ENCODE assay signal across 10 mouse cellular contexts in the genomic region with DNA sequence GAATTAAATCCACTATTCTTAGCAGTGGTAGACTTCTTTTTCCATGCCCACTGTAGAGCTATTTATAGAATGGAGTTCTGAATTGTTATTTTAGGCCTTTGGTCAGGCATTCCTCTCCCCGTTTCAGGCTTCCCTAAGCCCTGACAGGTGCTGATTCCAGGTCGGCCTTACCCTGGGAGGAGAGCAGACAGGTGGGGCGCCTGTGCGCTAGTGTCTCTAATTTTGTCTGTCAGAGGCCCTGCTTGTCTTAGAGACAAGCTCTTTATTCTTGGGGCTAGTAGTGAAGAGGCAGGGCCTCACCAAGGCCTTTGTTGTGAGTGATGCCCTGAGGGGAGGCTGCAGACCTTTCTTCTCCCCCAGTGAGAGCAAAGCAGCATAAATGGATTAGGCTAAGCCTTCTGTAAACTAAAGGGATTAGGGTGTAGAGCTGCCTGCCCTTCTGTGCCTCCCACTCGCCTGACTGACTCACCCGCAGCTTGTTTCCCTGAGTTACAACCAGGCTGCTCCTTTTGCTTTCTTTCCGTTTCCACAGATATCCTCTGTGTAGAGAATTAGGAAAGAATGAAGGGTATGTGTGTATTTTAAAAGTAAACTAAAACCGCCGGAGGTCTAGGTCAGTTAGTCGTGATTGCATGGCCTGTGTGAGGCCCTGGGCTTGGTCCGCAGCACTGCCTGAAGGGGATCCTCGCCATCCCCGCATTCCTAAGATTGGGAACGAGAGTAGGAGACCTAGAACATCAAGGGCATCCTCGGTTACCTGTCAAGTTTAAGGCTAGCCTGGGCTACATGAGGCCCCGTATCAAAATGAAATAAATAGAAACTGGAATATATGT. TPM values are rescaled to one million over a fixed set of nuclear protein-coding genes. Genes with fewer than 3 reads are reported as not detected.
A peak's percentile ranks its signal among the peaks of the same experiment; 100 is the strongest.
DNase-seq lines count a peak whose midpoint lies in the region; ATAC-seq and TF ChIP-seq lines count a peak whose summit lies in the region.
"Had no signal": no experiment of that assay in that cellular context is flagged by ENCODE, and none has a peak within 500 bp of the region (broad histone marks: within the 10 kb centered on the region; RNA-seq: fewer than 3 reads in every experiment).

No protein-coding gene starts in this region.

- no peak overlapping the region for H3K4me3 ChIP-seq in embryonic facial prominence, embryonic 11.5 days (ENCODE audit: low read depth, low read length)
- no peak overlapping the region for H3K4me3 ChIP-seq in olfactory bulb, adult 2 months (ENCODE audit: insufficient read depth, low read depth, low read length)

- intact Hi-C loops in heart, postnatal 25 days (cut with DNase I) = no loop called here

- no peak overlapping the region for H3K4me2 ChIP-seq in embryonic facial prominence, embryonic 11.5 days (ENCODE audit: low read depth, low read length)

- 40% methylated on average over 16 of the region's 16 CpGs for WGBS in embryonic facial prominence, embryonic 11.5 days
- WGBS in olfactory bulb, adult 2 months = 26% methylated on average over 16 of the region's 16 CpGs

- no peak overlapping the region for H3K27ac ChIP-seq in embryonic facial prominence, embryonic 11.5 days (replicated peaks; ENCODE audit: low read depth, low read length)
- peak overlapping the region; percentile 90 for H3K27ac ChIP-seq in olfactory bulb, adult 2 months (ENCODE audit: insufficient read depth, low read depth, low read length)

- no peaks in the 10 kb centered on the region for H3K9me3 ChIP-seq in embryonic facial prominence, embryonic 11.5 days (replicated peaks; ENCODE audit: control insufficient read depth, low read length)

- no peaks in the 10 kb centered on the region; the same call in 1 of the 2 replicates for H3K4me1 ChIP-seq in embryonic facial prominence, embryonic 11.5 days (ENCODE audit: control insufficient read depth, insufficient read depth, low read length)
- H3K4me1 ChIP-seq in olfactory bulb, adult 2 months (ENCODE audit: control insufficient read depth, insufficient read depth, low read length) = peaks cover 22% of the 10 kb centered on the region

- TF ChIP-seq CTCF in olfactory bulb, adult 2 months (IDR thresholded peaks at IDR 0.05; ENCODE audit: insufficient read depth, low read depth, low read length) = no peak

- no peak overlapping the region for H3K9ac ChIP-seq in embryonic facial prominence, embryonic 11.5 days (replicated peaks; ENCODE audit: low read length)

- no peak for TF ChIP-seq POLR2A in olfactory bulb, adult 2 months (IDR thresholded peaks at IDR 0.05; ENCODE audit: insufficient read depth, low read depth, low read length)

- peak; percentile 44; the same call in 1 of the 2 replicates for ATAC-seq in embryonic facial prominence, embryonic 11.5 days (replicated peaks; ENCODE audit: insufficient number of reproducible peaks, low FRiP score, low TSS enrichment, low read depth)

- no peaks in the 10 kb centered on the region for H3K27me3 ChIP-seq in embryonic facial prominence, embryonic 11.5 days (ENCODE audit: control insufficient read depth, insufficient read depth, low read length)

- peaks cover 14% of the 10 kb centered on the region for H3K36me3 ChIP-seq in embryonic facial prominence, embryonic 11.5 days (replicated peaks; ENCODE audit: control insufficient read depth, insufficient read depth, low read depth, low read length)

- peak; percentile 14 to 27 for DNase-seq in heart, adult 9 months (ENCODE audit: low spot score in 2 of 2)
- DNase-seq in heart, postnatal 25 days (ENCODE audit: low spot score) = no peak
- DNase-seq in embryonic facial prominence, embryonic 11.5 days (ENCODE audit: low spot score) = peak; percentile 56
- DNase-seq in layer of hippocampus, adult 18-20 months (ENCODE audit: low spot score in 2 of 2) = peak; percentile 74 to 85
- no peak for DNase-seq in kidney, postnatal 36 days
- DNase-seq in testis, postnatal 14 days (ENCODE audit: low spot score) = no peak
- no peak for DNase-seq in adrenal gland, postnatal 36 days

RNA-seq across cellular contexts. Expression of a gene that starts 24.3 kb away (rescaled TPM):
- total RNA-seq in heart, postnatal 25 days (2021) = 10 to 100 TPM; 77.8 to 84.2 TPM
- 272 and 273 TPM in 2 replicates for polyA plus RNA-seq in embryonic facial prominence, embryonic 11.5 days (2014; fragmentation: Nextera tagmentation; extraction: Ambion mirVana)
- 100 to 1,000 TPM; 284 to 304 TPM for total RNA-seq in layer of hippocampus, adult 18-20 months (2021)
- polyA plus RNA-seq in olfactory bulb, adult 2 months (2012; ENCODE audit: insufficient read depth, insufficient read length, low replicate concordance, missing spikeins) = not detected in 2 replicates
- 100 to 1,000 TPM; 183 to 188 TPM for total RNA-seq in adrenal gland, postnatal 36 days (2021)

RNA-seq across cellular contexts. Expression of a gene that starts 45.2 kb away (rescaled TPM):
- total RNA-seq in heart, postnatal 25 days (2021) = not detected
- not detected in 2 replicates for polyA plus RNA-seq in embryonic facial prominence, embryonic 11.5 days (2014; fragmentation: Nextera tagmentation; extraction: Ambion mirVana)
- total RNA-seq in layer of hippocampus, adult 18-20 months (2021) = not detected
- not detected in 2 replicates for polyA plus RNA-seq in olfactory bulb, adult 2 months (2012; ENCODE audit: insufficient read depth, insufficient read length, low replicate concordance, missing spikeins)
- not detected for total RNA-seq in adrenal gland, postnatal 36 days (2021)
- total RNA-seq: MEL had no signal
- polyA plus RNA-seq: neural tube, embryonic 11.5 days had no signal

RNA-seq across cellular contexts. Expression of a gene that starts 55.5 kb away (rescaled TPM):
- total RNA-seq in heart, postnatal 25 days (2021) = 10 to 100 TPM; 25.7 to 28.7 TPM
- polyA plus RNA-seq in embryonic facial prominence, embryonic 11.5 days (2014; fragmentation: Nextera tagmentation; extraction: Ambion mirVana) = 20.3 TPM in 2 replicates
- total RNA-seq in layer of hippocampus, adult 18-20 months (2021) = 10 to 100 TPM; 49.7 to 53.1 TPM
- not detected in 2 replicates for polyA plus RNA-seq in olfactory bulb, adult 2 months (2012; ENCODE audit: insufficient read depth, insufficient read length, low replicate concordance, missing spikeins)
- total RNA-seq in adrenal gland, postnatal 36 days (2021) = 10 to 100 TPM; 27.2 to 47.5 TPM

Comparison
In these comparisons a context has a peak if more than half of its experiments do, and no peak if none do; other contexts are left out.
1. DNase-seq: peak in heart, adult 9 months (2 of 2), embryonic facial prominence, embryonic 11.5 days (single experiment) and layer of hippocampus, adult 18-20 months (2 of 2); none in heart, postnatal 25 days (single experiment), kidney, postnatal 36 days (0 of 2), testis, postnatal 14 days (single experiment) and adrenal gland, postnatal 36 days (0 of 2).